Mouse (Mus musculus): ENCODE data around the gene Terf2ip. TPM values are rescaled to one million over a fixed set of nuclear protein-coding genes. Genes with fewer than 3 reads are reported as not detected.

Gene Terf2ip
- total and polyA plus RNA-seq, 2 experiments from 2014 or later = 55.5 to 74.9 TPM

- peaks cover 38% of the 10 kb centered on the region for H3K36me3 ChIP-seq (ENCODE audit: insufficient read depth, low read length)
- H3K9me3 ChIP-seq (ENCODE audit: low read length) = no peaks in the 10 kb centered on the region
- peak within 1 kb of the TSS; percentile 59 for H3K9ac ChIP-seq (replicated peaks; ENCODE audit: low read length, poor library complexity, severe bottlenecking)
- 3% methylated on average over 32 of the region's 33 CpGs for WGBS
- DNase-seq (ENCODE audit: low spot score) (peak; percentile 95), ATAC-seq (ENCODE audit: low FRiP score) (peak; percentile 94)
- H3K4me3 ChIP-seq (ENCODE audit: low read depth, low read length) = peak within 1 kb of the TSS; percentile 53
- peaks cover 4% of the 10 kb centered on the region; the same call in 1 of the 2 replicates for H3K4me1 ChIP-seq (ENCODE audit: insufficient read depth, low read length)
- peak; percentile 43 for TF ChIP-seq CTCF (IDR thresholded peaks at IDR 0.05)
- H3K27ac ChIP-seq (ENCODE audit: low read depth, low read length) = peak within 1 kb of the TSS; percentile 44; the same call in 1 of the 2 replicates
- peak within 1 kb of the TSS; percentile 62 for H3K4me2 ChIP-seq (ENCODE audit: low read depth, low read length, poor library complexity, severe bottlenecking)
- H3K27me3 ChIP-seq (ENCODE audit: insufficient read depth, low read length) = no peaks in the 10 kb centered on the region
These were observed 19.0 kb upstream of the Terf2ip start, which contains the start of gene Adat1 for GRCm38 (mm10) chr8:111992013-111992702. Adat1 (minus strand) TSS chr8:111992302.

- DNase-seq (ENCODE audit: low spot score) (no peak), ATAC-seq (ENCODE audit: low FRiP score) (no peak)
- no peak overlapping the region for H3K9ac ChIP-seq (replicated peaks; ENCODE audit: low read length, poor library complexity, severe bottlenecking)
- no peaks in the 10 kb centered on the region for H3K9me3 ChIP-seq (ENCODE audit: low read length)
- peaks cover 42% of the 10 kb centered on the region for H3K36me3 ChIP-seq (ENCODE audit: insufficient read depth, low read length)
- TF ChIP-seq CTCF (IDR thresholded peaks at IDR 0.05) = no peak
- no peak overlapping the region for H3K27ac ChIP-seq (ENCODE audit: low read depth, low read length)
- H3K27me3 ChIP-seq (ENCODE audit: insufficient read depth, low read length) = no peaks in the 10 kb centered on the region
- no peak overlapping the region for H3K4me3 ChIP-seq (ENCODE audit: low read depth, low read length)
- peaks cover 4% of the 10 kb centered on the region; the same call in 1 of the 2 replicates for H3K4me1 ChIP-seq (ENCODE audit: insufficient read depth, low read length)
- 69% methylated on average over 3 of the region's 3 CpGs for WGBS
- peak overlapping the region; percentile 62; the same call in 1 of the 2 replicates for H3K4me2 ChIP-seq (ENCODE audit: low read depth, low read length, poor library complexity, severe bottlenecking)
These were observed 18.5 kb upstream of the Terf2ip start for GRCm38 (mm10) chr8:111992703-111993039.

- H3K9me3 ChIP-seq (ENCODE audit: low read length) = no peaks in the 10 kb centered on the region
- ATAC-seq (ENCODE audit: low FRiP score) (no peak), DNase-seq (ENCODE audit: low spot score) (no peak)
- H3K9ac ChIP-seq (replicated peaks; ENCODE audit: low read length, poor library complexity, severe bottlenecking) = no peak overlapping the region
- H3K27me3 ChIP-seq (ENCODE audit: insufficient read depth, low read length) = no peaks in the 10 kb centered on the region
- H3K27ac ChIP-seq (ENCODE audit: low read depth, low read length) = no peak overlapping the region
- H3K4me2 ChIP-seq (ENCODE audit: low read depth, low read length, poor library complexity, severe bottlenecking) = no peak overlapping the region
- TF ChIP-seq CTCF (IDR thresholded peaks at IDR 0.05) = no peak
- no peak overlapping the region for H3K4me3 ChIP-seq (ENCODE audit: low read depth, low read length)
- peaks cover 51% of the 10 kb centered on the region for H3K36me3 ChIP-seq (ENCODE audit: insufficient read depth, low read length)
- H3K4me1 ChIP-seq (ENCODE audit: insufficient read depth, low read length) = no peaks in the 10 kb centered on the region
These were observed 6.4 kb upstream of the Terf2ip start for GRCm38 (mm10) chr8:112004754-112005153.

GRCm38 (mm10) chr8:112005601-112006000 lies 5.6 kb upstream of the Terf2ip start:
- Histone ChIP-seq H3K27me3 (ENCODE audit: insufficient read depth, low read length) (no peaks in the 10 kb centered on the region), H3K4me1 (ENCODE audit: insufficient read depth, low read length) (peaks cover 6% of the 10 kb centered on the region), H3K4me3 (ENCODE audit: low read depth, low read length) (no peak overlapping the region), H3K27ac (ENCODE audit: low read depth, low read length) (no peak overlapping the region), H3K4me2 (ENCODE audit: low read depth, low read length, poor library complexity, severe bottlenecking) (no peak overlapping the region), H3K9ac (replicated peaks; ENCODE audit: low read length, poor library complexity, severe bottlenecking) (no peak overlapping the region), H3K9me3 (ENCODE audit: low read length) (no peaks in the 10 kb centered on the region), H3K36me3 (ENCODE audit: insufficient read depth, low read length) (peaks cover 43% of the 10 kb centered on the region)
- no peak for ATAC-seq (ENCODE audit: low FRiP score)
- WGBS = 97% methylated on average over 6 of the region's 6 CpGs
- TF ChIP-seq CTCF (IDR thresholded peaks at IDR 0.05) = no peak
- DNase-seq (ENCODE audit: low spot score) = no peak

- TF ChIP-seq CTCF (IDR thresholded peaks at IDR 0.05) = no peak
- ATAC-seq (ENCODE audit: low FRiP score) (no peak), DNase-seq (ENCODE audit: low spot score) (no peak)
- H3K9me3 ChIP-seq (ENCODE audit: low read length) = no peaks in the 10 kb centered on the region
- no peak overlapping the region for H3K9ac ChIP-seq (replicated peaks; ENCODE audit: low read length, poor library complexity, severe bottlenecking)
- 100% methylated on average over 2 of the region's 2 CpGs for WGBS
- peaks cover 22% of the 10 kb centered on the region for H3K36me3 ChIP-seq (ENCODE audit: insufficient read depth, low read length)
- H3K27me3 ChIP-seq (ENCODE audit: insufficient read depth, low read length) = no peaks in the 10 kb centered on the region
- H3K4me2 ChIP-seq (ENCODE audit: low read depth, low read length, poor library complexity, severe bottlenecking) = no peak overlapping the region
- H3K4me1 ChIP-seq (ENCODE audit: insufficient read depth, low read length) = peaks cover 6% of the 10 kb centered on the region
- H3K27ac ChIP-seq (ENCODE audit: low read depth, low read length) = no peak overlapping the region
- H3K4me3 ChIP-seq (ENCODE audit: low read depth, low read length) = no peak overlapping the region
These were observed 3.5 kb upstream of the Terf2ip start for GRCm38 (mm10) chr8:112007669-112008068.

GRCm38 (mm10) chr8:112009558-112009957 lies 1.6 kb upstream of the Terf2ip start:
- H3K4me2 ChIP-seq (ENCODE audit: low read depth, low read length, poor library complexity, severe bottlenecking) = no peak overlapping the region
- WGBS = 93% methylated on average over 7 of the region's 7 CpGs
- H3K9me3 ChIP-seq (ENCODE audit: low read length) = no peaks in the 10 kb centered on the region
- no peak for TF ChIP-seq CTCF (IDR thresholded peaks at IDR 0.05)
- H3K9ac ChIP-seq (replicated peaks; ENCODE audit: low read length, poor library complexity, severe bottlenecking) = no peak overlapping the region
- DNase-seq (ENCODE audit: low spot score) (no peak), ATAC-seq (ENCODE audit: low FRiP score) (no peak)
- H3K4me1 ChIP-seq (ENCODE audit: insufficient read depth, low read length) = peaks cover 10% of the 10 kb centered on the region
- H3K27ac ChIP-seq (ENCODE audit: low read depth, low read length) = no peak overlapping the region
- H3K4me3 ChIP-seq (ENCODE audit: low read depth, low read length) = no peak overlapping the region
- H3K36me3 ChIP-seq (ENCODE audit: insufficient read depth, low read length) = peaks cover 9% of the 10 kb centered on the region
- no peaks in the 10 kb centered on the region for H3K27me3 ChIP-seq (ENCODE audit: insufficient read depth, low read length)
